Mouse (Mus musculus) frontal cortex, postnatal 14 days (tissue): Measurements from ENCODE around the gene Jag1.
A peak's percentile ranks its signal among the peaks of the same experiment; 100 is the strongest.

Source experiments
- DNase-seq, 2 experiments: peaks; one replicate each; pipeline ENCODE4 v3.0.0; 2022; ENCODE audit warnings: low spot score in 2 of 2

Gene Jag1

GRCm38 (mm10) chr2:137116025-137116674 lies at the start of gene Jag1:
Gene Jag1, minus strand, starts transcription at chr2:137116644.
- peak in 1 of 2 experiments; percentile 28 for DNase-seq

GRCm38 (mm10) chr2:137156018-137156417 lies 39.6 kb upstream of the Jag1 start:
- no peak for DNase-seq

- DNase-seq: no peak
These were observed 37.4 kb upstream of the Jag1 start for GRCm38 (mm10) chr2:137153825-137154224.

- no peak for DNase-seq
These were observed 36.8 kb upstream of the Jag1 start for GRCm38 (mm10) chr2:137153172-137153667.

- DNase-seq: no peak
These were observed 34.5 kb upstream of the Jag1 start for GRCm38 (mm10) chr2:137150953-137151352.

GRCm38 (mm10) chr2:137146938-137147666 lies 30.7 kb upstream of the Jag1 start:
- DNase-seq: no peak

- no peak for DNase-seq
These were observed 21.6 kb upstream of the Jag1 start for GRCm38 (mm10) chr2:137138063-137138462.

GRCm38 (mm10) chr2:137134035-137134434 lies 17.6 kb upstream of the Jag1 start:
- no peak for DNase-seq

GRCm38 (mm10) chr2:137124861-137125260 lies 8.4 kb upstream of the Jag1 start:
- DNase-seq: no peak

- peak; percentile 47 to 66 for DNase-seq
These were observed 862 bp upstream of the Jag1 start for GRCm38 (mm10) chr2:137117321-137117690.

- DNase-seq: peak; percentile 46 to 66
These were observed 354 bp upstream of the Jag1 start for GRCm38 (mm10) chr2:137116675-137117320.

GRCm38 (mm10) chr2:137115241-137116024 lies 1.0 kb downstream of the Jag1 start:
- no peak for DNase-seq

GRCm38 (mm10) chr2:137114248-137115096 lies 2.0 kb downstream of the Jag1 start:
- peak; percentile 58 to 62 for DNase-seq

- DNase-seq: no peak
These were observed 3.0 kb downstream of the Jag1 start for GRCm38 (mm10) chr2:137113288-137114061.

GRCm38 (mm10) chr2:137110214-137110898 lies 6.1 kb downstream of the Jag1 start:
- DNase-seq: no peak

- DNase-seq: no peak
These were observed 6.9 kb downstream of the Jag1 start for GRCm38 (mm10) chr2:137109321-137110213.

- no peak for DNase-seq
These were observed 8.5 kb downstream of the Jag1 start for GRCm38 (mm10) chr2:137107946-137108345.

GRCm38 (mm10) chr2:137107203-137107602 lies 9.2 kb downstream of the Jag1 start:
- no peak for DNase-seq
